Mouse (Mus musculus): ENCODE measurements at regions not wholly inside any gene's neighbourhood (a gene's known extent, or its start where the extent isn't known, plus 50 kb on each side); places are given as distances from the start of the nearest gene placed in this dataset.

- no peak overlapping the region for H3K27ac ChIP-seq (replicated peaks)
- 78% methylated on average over 3 of the region's 3 CpGs for WGBS
- no peak overlapping the region for H3K4me3 ChIP-seq
- no peaks in the 10 kb centered on the region for H3K4me1 ChIP-seq
- no peaks in the 10 kb centered on the region for H3K9me3 ChIP-seq
- H3K36me3 ChIP-seq (replicated peaks): no peaks in the 10 kb centered on the region
- no peak for DNase-seq (ENCODE audit: low spot score)
- H3K27me3 ChIP-seq (replicated peaks; ENCODE audit: low read depth, poor library complexity, severe bottlenecking): no peaks in the 10 kb centered on the region
These were observed 124.1 kb upstream of the Rbm19 start for GRCm38 (mm10) chr5:119992130-119992529.

GRCm38 (mm10) chr5:119995726-119996125 is 120.5 kb upstream of the Rbm19 start:
- DNase-seq (ENCODE audit: low spot score): no peak
- no peak overlapping the region for H3K27ac ChIP-seq (replicated peaks)
- H3K4me1 ChIP-seq: no peaks in the 10 kb centered on the region; the same call in 1 of the 2 replicates
- no peaks in the 10 kb centered on the region for H3K9me3 ChIP-seq
- H3K27me3 ChIP-seq (replicated peaks; ENCODE audit: low read depth, poor library complexity, severe bottlenecking): no peaks in the 10 kb centered on the region
- no peaks in the 10 kb centered on the region for H3K36me3 ChIP-seq (replicated peaks)
- no peak overlapping the region for H3K4me3 ChIP-seq
- 90% methylated on average over 1 of the region's 1 CpGs for WGBS

- no peaks in the 10 kb centered on the region for H3K27me3 ChIP-seq (replicated peaks; ENCODE audit: low read depth, poor library complexity, severe bottlenecking)
- no peak for DNase-seq (ENCODE audit: low spot score)
- no peaks in the 10 kb centered on the region; the same call in 1 of the 2 replicates for H3K4me1 ChIP-seq
- no peak overlapping the region for H3K27ac ChIP-seq (replicated peaks)
- 0 out of 2 replicates have a peak, but pooled peaks cover 3% of the 10 kb centered on the region for H3K9me3 ChIP-seq
- 86% methylated on average over 6 of the region's 6 CpGs for WGBS
- H3K36me3 ChIP-seq (replicated peaks): no peaks in the 10 kb centered on the region
- no peak overlapping the region for H3K4me3 ChIP-seq
These were observed 110.4 kb upstream of the Rbm19 start for GRCm38 (mm10) chr5:120005696-120006469.

- WGBS: 73% methylated on average over 6 of the region's 6 CpGs
- no peaks in the 10 kb centered on the region for H3K36me3 ChIP-seq (replicated peaks)
- H3K27ac ChIP-seq (replicated peaks): no peak overlapping the region
- no peak for DNase-seq (ENCODE audit: low spot score)
- no peaks in the 10 kb centered on the region for H3K4me1 ChIP-seq
- H3K9me3 ChIP-seq: 0 out of 2 replicates have a peak, but pooled peaks cover 3% of the 10 kb centered on the region
- no peaks in the 10 kb centered on the region for H3K27me3 ChIP-seq (replicated peaks; ENCODE audit: low read depth, poor library complexity, severe bottlenecking)
- no peak overlapping the region for H3K4me3 ChIP-seq
These were observed 108.5 kb upstream of the Rbm19 start for GRCm38 (mm10) chr5:120007738-120008137.

GRCm38 (mm10) chr5:120008306-120008705 is 108.0 kb upstream of the Rbm19 start:
- no peak overlapping the region for H3K27ac ChIP-seq (replicated peaks)
- no peaks in the 10 kb centered on the region for H3K4me1 ChIP-seq
- H3K4me3 ChIP-seq: no peak overlapping the region
- H3K27me3 ChIP-seq (replicated peaks; ENCODE audit: low read depth, poor library complexity, severe bottlenecking): no peaks in the 10 kb centered on the region
- WGBS: 87% methylated on average over 9 of the region's 9 CpGs
- H3K36me3 ChIP-seq (replicated peaks): no peaks in the 10 kb centered on the region
- H3K9me3 ChIP-seq: 0 out of 2 replicates have a peak, but pooled peaks cover 3% of the 10 kb centered on the region
- DNase-seq (ENCODE audit: low spot score): no peak

- Histone ChIP-seq H3K9me3 (no peaks in the 10 kb centered on the region), H3K27me3 (replicated peaks; ENCODE audit: low read depth, poor library complexity, severe bottlenecking) (no peaks in the 10 kb centered on the region), H3K4me1 (no peaks in the 10 kb centered on the region), H3K36me3 (replicated peaks) (no peaks in the 10 kb centered on the region), H3K27ac (replicated peaks) (no peak overlapping the region), H3K4me3 (no peak overlapping the region)
- WGBS: 82% methylated on average over 10 of the region's 10 CpGs
- no peak for DNase-seq (ENCODE audit: low spot score)
These were observed 100.8 kb upstream of the Rbm19 start for GRCm38 (mm10) chr5:120015417-120015816.

- 90% methylated on average over 2 of the region's 2 CpGs for WGBS
- no peak for DNase-seq (ENCODE audit: low spot score)
- no peaks in the 10 kb centered on the region for H3K27me3 ChIP-seq (replicated peaks; ENCODE audit: low read depth, poor library complexity, severe bottlenecking)
- H3K27ac ChIP-seq (replicated peaks): no peak overlapping the region
- no peak overlapping the region for H3K4me3 ChIP-seq
- H3K4me1 ChIP-seq: no peaks in the 10 kb centered on the region
- no peaks in the 10 kb centered on the region for H3K9me3 ChIP-seq
- no peaks in the 10 kb centered on the region for H3K36me3 ChIP-seq (replicated peaks)
These were observed 98.1 kb upstream of the Rbm19 start for GRCm38 (mm10) chr5:120018126-120018525.

- H3K9me3 ChIP-seq: no peaks in the 10 kb centered on the region
- WGBS: 87% methylated on average over 5 of the region's 5 CpGs
- peaks cover 9% of the 10 kb centered on the region for H3K4me1 ChIP-seq
- H3K4me3 ChIP-seq: no peak overlapping the region
- H3K36me3 ChIP-seq (replicated peaks): no peaks in the 10 kb centered on the region
- no peak overlapping the region for H3K27ac ChIP-seq (replicated peaks)
- no peaks in the 10 kb centered on the region for H3K27me3 ChIP-seq (replicated peaks; ENCODE audit: low read depth, poor library complexity, severe bottlenecking)
- DNase-seq (ENCODE audit: low spot score): no peak
These were observed 95.5 kb upstream of the Rbm19 start for GRCm38 (mm10) chr5:120020748-120021147.

- Histone ChIP-seq H3K4me1 (peaks cover 9% of the 10 kb centered on the region), H3K27me3 (replicated peaks; ENCODE audit: low read depth, poor library complexity, severe bottlenecking) (peaks cover 5% of the 10 kb centered on the region; the same call in 1 of the 2 replicates), H3K4me3 (no peak overlapping the region), H3K36me3 (replicated peaks) (no peaks in the 10 kb centered on the region), H3K27ac (replicated peaks) (no peak overlapping the region), H3K9me3 (no peaks in the 10 kb centered on the region)
- DNase-seq (ENCODE audit: low spot score): no peak
- 95% methylated on average over 5 of the region's 5 CpGs for WGBS
These were observed 94.0 kb upstream of the Rbm19 start for GRCm38 (mm10) chr5:120022276-120022675.

- 3% methylated on average over 10 of the region's 10 CpGs for WGBS
- H3K27me3 ChIP-seq (replicated peaks; ENCODE audit: low read depth, poor library complexity, severe bottlenecking): peaks cover 12% of the 10 kb centered on the region
- H3K4me1 ChIP-seq: peaks cover 9% of the 10 kb centered on the region
- no peaks in the 10 kb centered on the region for H3K9me3 ChIP-seq
- H3K27ac ChIP-seq (replicated peaks): no peak overlapping the region
- no peaks in the 10 kb centered on the region for H3K36me3 ChIP-seq (replicated peaks)
- no peak overlapping the region for H3K4me3 ChIP-seq
- peak; percentile 63 for DNase-seq (ENCODE audit: low spot score)
These were observed 92.2 kb upstream of the Rbm19 start for GRCm38 (mm10) chr5:120024071-120024470.

- Histone ChIP-seq H3K27ac (replicated peaks) (no peak overlapping the region), H3K4me3 (no peak overlapping the region), H3K27me3 (replicated peaks; ENCODE audit: low read depth, poor library complexity, severe bottlenecking) (peaks cover 15% of the 10 kb centered on the region)
These were observed 91.1 kb upstream of the Rbm19 start for GRCm38 (mm10) chr5:120025212-120025611.

GRCm38 (mm10) chr5:120030904-120031303 is 85.4 kb upstream of the Rbm19 start:
- Histone ChIP-seq H3K4me1 (peaks cover 15% of the 10 kb centered on the region), H3K27me3 (replicated peaks; ENCODE audit: low read depth, poor library complexity, severe bottlenecking) (peaks cover 24% of the 10 kb centered on the region), H3K36me3 (replicated peaks) (no peaks in the 10 kb centered on the region), H3K4me3 (no peak overlapping the region), H3K27ac (replicated peaks) (no peak overlapping the region), H3K9me3 (no peaks in the 10 kb centered on the region)
- WGBS: 70% methylated on average over 15 of the region's 15 CpGs
- peak; percentile 32 for DNase-seq (ENCODE audit: low spot score)

More at GRCm38 (mm10) chr5:120025212-120025611, 91.1 kb upstream of the Rbm19 start:
- H3K36me3 ChIP-seq (replicated peaks): no peaks in the 10 kb centered on the region
- no peaks in the 10 kb centered on the region for H3K9me3 ChIP-seq
- no peak for DNase-seq (ENCODE audit: low spot score)
- peaks cover 9% of the 10 kb centered on the region for H3K4me1 ChIP-seq

GRCm38 (mm10) chr5:120031614-120032013 is 84.7 kb upstream of the Rbm19 start:
- Histone ChIP-seq H3K4me3 (no peak overlapping the region), H3K27me3 (replicated peaks; ENCODE audit: low read depth, poor library complexity, severe bottlenecking) (peaks cover 24% of the 10 kb centered on the region), H3K36me3 (replicated peaks) (no peaks in the 10 kb centered on the region), H3K27ac (replicated peaks) (no peak overlapping the region), H3K9me3 (no peaks in the 10 kb centered on the region), H3K4me1 (peaks cover 15% of the 10 kb centered on the region)
- no peak for DNase-seq (ENCODE audit: low spot score)
- 67% methylated on average over 4 of the region's 4 CpGs for WGBS
